Mouse (Mus musculus) brown adipose tissue, adult 24 weeks (tissue): ENCODE results near the gene Gm8232. TPM values are rescaled to one million over a fixed set of nuclear protein-coding genes. Genes with fewer than 3 reads are reported as not detected.
"Not testable (repeated sequence)": the region's sequence is repeated elsewhere in the genome, so short reads cannot be mapped to it uniquely, and the experiment has no call there.

Experiments
- H3K27ac ChIP-seq: fragments of 200-500 bp; replicated peaks from 2 replicates; pipeline ENCODE4 v1.5.1; 2012; ENCODE audit warnings: low read depth, mild to moderate bottlenecking, low read length
- H3K4me1 ChIP-seq: fragments of 200-500 bp; 2 replicates; pipeline ENCODE4 v1.6.1; 2012; ENCODE audit warnings: low read length, mixed read lengths; ENCODE audit not compliant: control insufficient read depth, insufficient read depth, insufficient read length
- H3K4me3 ChIP-seq: fragments of 200-500 bp; 2 replicates; pipeline ENCODE4 v1.5.1; 2012; ENCODE audit warnings: low read depth, mild to moderate bottlenecking, low read length, moderate library complexity; ENCODE audit not compliant: insufficient read depth
- polyA plus RNA-seq: library from polyadenylated mRNA; stranded (reverse); fragments of >200 nt; gene quantifications from 2 replicates; pipeline ENCODE4 v1.2.4, GENCODE M21; 2012; ENCODE audit not compliant: missing spikeins, insufficient read depth, insufficient read length

The Gm8232 gene
- polyA plus RNA-seq = not detected in 2 replicates

GRCm38 (mm10) chr14:44433335-44433734, at the start of gene Gm8232:
TSS of gene Gm8232 (plus strand) at chr14:44433635.
- not testable (repeated sequence) for H3K4me3 ChIP-seq, H3K4me1 ChIP-seq, H3K27ac ChIP-seq

- H3K4me3 ChIP-seq, H3K27ac ChIP-seq, H3K4me1 ChIP-seq: not testable (repeated sequence)
These were observed 49.2 kb upstream of the Gm8232 start for GRCm38 (mm10) chr14:44384233-44384632.

- H3K4me3 ChIP-seq, H3K27ac ChIP-seq, H3K4me1 ChIP-seq: not testable (repeated sequence)
These were observed 22.8 kb upstream of the Gm8232 start, which contains the start of gene Gm3371 for GRCm38 (mm10) chr14:44410588-44410987. TSS of gene Gm3371 (minus strand) at chr14:44410688.

Other genes with a start within 250 kb of the Gm8232 start
- gene Gm8212, start 236.0 kb upstream of the Gm8232 start, polyA plus RNA-seq = not detected in 2 replicates
- not detected in 2 replicates for gene 4930503E14Rik, start 220.4 kb upstream of the Gm8232 start, polyA plus RNA-seq
- gene Gm8220, start 148.1 kb upstream of the Gm8232 start, polyA plus RNA-seq = not detected in 2 replicates
- not detected in 2 replicates for gene Gm5930, start 95.1 kb upstream of the Gm8232 start, polyA plus RNA-seq
- not detected in 2 replicates for gene Gm8229, start 68.3 kb upstream of the Gm8232 start, polyA plus RNA-seq
- gene Gm3371, start 22.9 kb upstream of the Gm8232 start, polyA plus RNA-seq = not detected in 2 replicates
- not detected in 2 replicates for gene BC061237, start 58.8 kb downstream of the Gm8232 start, polyA plus RNA-seq
- not detected in 2 replicates for gene Gm17093, start 84.6 kb downstream of the Gm8232 start, polyA plus RNA-seq
- not detected in 2 replicates for gene Gm8247, start 149.5 kb downstream of the Gm8232 start, polyA plus RNA-seq
- not detected in 2 replicates for gene Gm5624, start 194.3 kb downstream of the Gm8232 start, polyA plus RNA-seq